Mouse (Mus musculus): ENCODE measurements at regions not wholly inside any gene's neighbourhood (a gene's known extent, or its start where the extent isn't known, plus 50 kb on each side); places are given as distances from the start of the nearest gene placed in this dataset.
A peak's percentile ranks its signal among the peaks of the same experiment; 100 is the strongest.
"Not testable (repeated sequence)": the region's sequence is repeated elsewhere in the genome, so short reads cannot be mapped to it uniquely, and the experiment has no call there.

GRCm38 (mm10) chr9:85637274-85637673 is 111.9 kb downstream of the Ibtk start:
- no peak for DNase-seq (ENCODE audit: low spot score in 2 of 2)

DNA sequence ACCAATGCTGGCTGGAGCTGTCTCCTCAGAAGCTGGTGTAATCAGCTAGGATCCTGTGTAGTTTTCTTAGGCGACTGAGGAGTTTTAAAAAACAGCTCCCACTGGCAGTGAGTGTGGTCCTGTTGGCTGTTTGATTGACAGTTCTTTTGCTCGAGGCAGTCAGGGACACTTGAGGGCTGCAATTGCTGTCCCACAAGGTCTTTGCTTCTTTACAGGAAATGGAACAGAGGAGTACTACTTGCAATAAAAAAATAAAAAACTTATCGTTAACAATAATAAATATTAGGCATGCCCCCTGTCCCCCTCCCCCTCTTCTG is 113.0 kb downstream of the Ibtk start:
- no peak for DNase-seq (ENCODE audit: low spot score in 2 of 2)

GRCm38 (mm10) chr9:85635438-85636130 is 113.5 kb downstream of the Ibtk start:
- DNase-seq (ENCODE audit: low spot score in 2 of 2), result no peak

- not testable (repeated sequence) for DNase-seq (ENCODE audit: low spot score in 2 of 2)
Measured at GRCm38 (mm10) chr9:85634786-85635185, 114.3 kb downstream of the Ibtk start.

DNA sequence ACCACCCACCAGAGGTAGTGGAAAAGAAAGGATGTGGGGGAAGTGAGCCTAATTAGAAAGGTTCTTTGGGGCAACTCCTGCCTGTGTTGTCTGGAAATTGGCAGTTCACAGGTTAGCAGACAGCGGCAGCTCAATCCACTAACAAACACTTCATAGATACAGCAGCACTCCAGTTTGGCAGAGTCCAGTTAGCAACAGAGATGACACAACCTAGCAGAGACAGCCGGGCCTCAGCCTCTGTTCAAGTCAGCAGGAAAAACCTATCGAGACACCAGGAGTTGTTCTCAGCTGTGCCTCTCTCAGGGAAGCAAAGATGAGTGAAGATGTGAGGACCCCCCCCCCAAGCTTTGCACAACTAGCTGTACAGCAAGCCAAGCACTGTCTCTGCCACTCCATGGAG is 131.2 kb downstream of the Ibtk start:
- no peak for DNase-seq (ENCODE audit: low spot score in 2 of 2)

DNA sequence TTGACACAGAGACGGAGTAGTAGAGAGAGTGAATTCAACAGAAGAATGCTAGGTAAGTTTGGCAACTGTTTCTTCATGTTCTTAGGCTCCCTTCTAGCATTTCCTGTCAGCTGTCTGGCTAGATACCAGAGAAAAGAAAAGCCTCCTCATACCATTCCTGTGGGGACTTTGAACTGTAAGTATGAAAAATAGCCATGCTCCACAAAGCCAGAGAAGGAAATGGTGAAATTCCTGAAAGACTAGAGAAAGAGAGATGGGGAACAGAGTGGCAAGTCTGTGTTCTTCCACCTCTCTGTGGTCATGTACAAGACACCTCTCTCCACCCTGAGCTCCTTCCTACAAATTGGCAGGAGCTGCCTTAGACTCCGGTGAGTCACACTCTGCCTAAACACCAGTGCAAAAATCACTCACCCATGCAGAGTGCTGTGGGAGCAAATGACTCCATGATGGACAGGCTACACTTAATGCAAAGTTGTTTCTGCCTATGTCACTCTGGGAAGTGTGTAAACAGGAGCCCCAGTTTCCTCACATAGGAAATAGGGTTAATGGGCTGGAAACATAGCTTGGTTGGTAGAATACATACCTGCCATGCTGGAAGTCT is 131.9 kb downstream of the Ibtk start:
- DNase-seq (ENCODE audit: low spot score in 2 of 2), result no peak

DNA sequence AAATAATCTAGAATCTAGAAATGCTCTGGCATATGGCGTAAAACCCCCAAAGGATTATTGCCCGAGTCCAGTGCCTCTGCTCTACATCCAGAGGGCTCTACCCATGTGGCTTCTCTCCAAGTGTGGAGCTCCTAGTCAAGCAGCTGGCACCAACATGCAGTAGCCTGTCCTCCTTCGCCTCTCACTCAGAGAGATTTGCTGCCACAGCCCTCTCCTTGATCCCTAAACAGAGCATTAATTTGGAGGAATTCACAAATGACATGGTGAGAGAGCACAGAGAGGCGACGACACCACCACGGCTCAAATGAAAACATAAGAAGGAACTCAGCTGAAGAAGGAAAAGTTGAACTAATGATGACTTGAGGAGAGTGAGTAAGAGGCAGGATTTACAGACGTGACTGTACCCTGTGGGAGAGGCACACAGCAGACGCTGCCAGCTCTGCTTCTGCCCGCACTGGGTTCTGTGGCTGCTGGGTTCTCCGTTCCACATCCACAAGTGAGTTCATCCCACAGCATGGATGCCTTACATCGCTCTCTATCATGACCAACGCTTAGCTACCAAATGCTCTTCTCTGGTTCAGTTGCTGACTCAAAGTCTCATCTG is 132.8 kb downstream of the Ibtk start:
- no peak for DNase-seq (ENCODE audit: low spot score in 2 of 2)

GRCm38 (mm10) chr9:85609152-85609551 is 140.0 kb downstream of the Ibtk start:
- no peak for DNase-seq (ENCODE audit: low spot score in 2 of 2)

- DNase-seq (ENCODE audit: low spot score in 2 of 2), result peak in 1 of 2 experiments; percentile 18
Measured at GRCm38 (mm10) chr9:85596959-85597358, 152.2 kb downstream of the Ibtk start.

DNA sequence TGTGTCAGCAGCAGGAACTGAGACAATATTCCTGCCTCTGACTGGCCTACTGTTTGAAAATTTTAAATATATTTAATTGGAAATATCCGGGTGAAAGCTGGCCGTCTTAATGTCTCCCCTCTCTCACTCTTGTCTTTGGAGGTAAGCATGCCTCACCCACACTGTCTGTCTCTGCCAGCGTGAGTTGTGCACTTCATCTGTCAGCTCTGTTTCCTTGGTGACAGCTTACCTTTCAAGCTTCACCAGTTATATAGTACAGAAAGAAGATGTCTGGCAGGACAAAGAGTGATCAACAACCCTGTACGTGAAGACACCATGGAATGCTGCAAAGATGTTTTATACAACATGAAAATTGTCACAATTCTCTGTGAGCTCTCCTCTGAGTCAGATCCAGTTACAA is 155.3 kb downstream of the Ibtk start:
- DNase-seq (ENCODE audit: low spot score in 2 of 2), result no peak

DNA sequence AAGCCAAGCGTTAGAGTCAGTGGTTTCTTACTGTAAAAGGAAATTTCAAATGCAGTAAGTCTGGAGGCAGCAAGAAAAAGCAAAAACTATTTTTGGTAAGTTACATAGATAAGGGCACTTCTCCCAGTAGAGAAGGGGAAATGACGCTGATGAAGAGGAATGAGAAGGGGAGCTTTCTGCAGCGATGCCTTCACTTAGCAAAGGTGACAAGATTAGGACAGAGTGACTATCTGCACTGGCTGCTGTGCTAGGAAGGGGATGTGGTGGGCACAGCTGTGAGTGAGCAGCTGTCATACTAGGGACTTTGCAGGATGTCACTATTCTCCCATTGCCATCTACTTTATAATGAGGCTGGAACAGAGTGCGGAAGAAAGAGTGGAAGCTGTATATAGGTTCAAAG is 156.5 kb downstream of the Ibtk start:
- DNase-seq (ENCODE audit: low spot score in 2 of 2), result no peak

DNA sequence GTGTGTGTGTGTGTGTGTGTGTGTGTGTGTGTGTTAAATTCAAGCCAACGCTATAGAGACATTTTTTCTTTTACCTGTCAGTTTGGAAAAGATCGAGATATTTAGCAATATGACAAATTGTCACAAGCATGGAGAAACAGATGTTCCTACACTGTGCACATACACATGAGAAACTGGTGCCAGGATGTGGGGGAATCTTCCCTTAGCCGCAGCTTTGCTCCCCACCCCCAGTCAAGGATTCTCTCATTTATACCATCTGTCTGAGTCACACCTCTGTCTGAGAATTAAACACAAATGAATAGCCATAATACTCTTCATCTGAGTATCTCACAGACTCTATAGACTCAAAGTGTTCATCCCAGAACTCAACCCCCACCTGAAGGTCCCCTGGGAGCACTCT is 159.9 kb downstream of the Ibtk start:
- DNase-seq (ENCODE audit: low spot score in 2 of 2), result no peak

DNA sequence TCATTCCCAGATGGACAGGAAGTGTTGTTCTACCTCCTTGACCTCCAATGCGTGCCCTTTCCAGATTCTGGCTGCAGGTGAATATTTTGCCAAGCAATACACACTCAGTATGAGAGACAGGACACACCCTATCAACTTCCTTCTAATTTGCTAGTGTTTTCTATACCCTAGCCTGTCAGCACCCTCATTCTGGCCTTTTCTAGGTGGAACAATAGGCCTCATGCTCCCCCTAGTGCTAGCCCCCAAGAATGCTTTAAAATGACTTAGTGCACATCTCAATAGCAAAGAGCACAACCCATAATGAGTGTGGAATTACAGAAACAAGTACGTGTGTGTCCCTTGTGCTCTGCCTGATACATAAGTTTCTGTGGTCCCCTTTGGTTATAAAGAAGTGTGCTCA is 161.1 kb downstream of the Ibtk start:
- DNase-seq (ENCODE audit: low spot score in 2 of 2), result peak in 1 of 2 experiments; percentile 5

DNA sequence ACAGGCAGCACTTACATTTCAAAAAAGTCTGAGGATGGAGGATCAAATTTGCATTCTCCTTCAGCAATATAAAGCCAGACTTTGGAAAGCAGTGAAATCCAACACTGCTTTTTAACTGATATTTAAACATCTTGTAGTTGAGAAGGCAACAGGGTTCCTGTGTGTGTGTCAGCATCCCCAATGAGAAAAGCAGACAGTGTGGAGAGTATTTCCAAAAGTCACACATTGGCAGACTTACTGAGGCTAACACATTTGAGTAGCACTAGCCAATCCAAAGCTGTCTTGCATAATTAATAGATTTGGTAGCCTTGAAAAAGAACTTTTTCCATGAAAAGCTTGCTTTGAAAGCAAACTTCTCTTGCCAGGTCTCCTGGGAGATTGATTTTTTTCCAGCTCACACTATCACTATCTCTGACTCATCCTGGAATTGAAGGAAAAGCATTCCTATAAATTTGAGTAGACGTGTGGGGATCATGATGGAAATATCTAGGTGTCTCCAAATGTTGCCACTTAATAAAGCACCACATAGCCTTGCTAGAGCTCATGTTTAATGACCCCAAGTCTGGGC is 168.0 kb downstream of the Ibtk start:
- DNase-seq (ENCODE audit: low spot score in 2 of 2), result no peak

- no peak for DNase-seq (ENCODE audit: low spot score in 2 of 2)
Measured at GRCm38 (mm10) chr9:85577812-85578211, 171.3 kb downstream of the Ibtk start.

DNA sequence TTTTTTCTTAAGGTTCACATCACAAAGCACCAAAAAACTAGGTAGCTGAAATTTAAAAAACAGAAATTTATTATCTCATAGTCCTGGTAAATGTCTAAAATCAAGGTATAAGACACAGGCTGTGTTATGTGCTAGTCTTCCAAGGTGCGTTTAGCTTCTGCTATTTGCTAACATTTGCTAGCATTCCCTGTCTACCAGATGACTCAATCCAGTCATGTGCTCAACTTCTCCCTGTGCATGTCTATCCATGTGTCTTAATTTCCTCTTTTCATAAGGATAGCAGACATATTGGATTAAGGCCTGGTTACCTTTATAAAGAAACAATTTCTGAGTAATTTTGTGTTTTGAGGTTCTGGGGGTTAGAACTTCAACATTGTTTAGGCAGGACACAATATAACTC is 171.8 kb downstream of the Ibtk start:
- DNase-seq (ENCODE audit: low spot score in 2 of 2), result no peak

DNA sequence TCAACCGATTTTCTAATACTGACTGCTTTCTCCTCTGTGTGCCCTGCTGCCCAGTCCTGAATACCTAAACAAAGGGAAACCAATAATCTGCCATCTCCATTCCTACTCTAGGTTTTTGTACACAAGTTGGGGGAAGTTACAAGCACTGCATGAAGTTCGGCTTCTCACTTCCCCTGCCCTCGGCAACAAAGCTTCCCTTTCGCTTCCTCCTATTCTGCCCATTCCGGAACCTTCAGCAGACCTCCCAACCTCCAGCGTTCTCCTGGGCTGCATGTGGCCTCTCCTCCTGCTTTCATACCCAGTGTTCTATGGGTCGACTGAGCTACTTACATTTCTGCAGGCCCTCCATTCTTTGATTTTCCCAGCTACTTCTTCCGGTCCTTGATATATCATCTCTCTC is 180.3 kb downstream of the Ibtk start:
- no peak for DNase-seq (ENCODE audit: low spot score in 2 of 2)

DNA sequence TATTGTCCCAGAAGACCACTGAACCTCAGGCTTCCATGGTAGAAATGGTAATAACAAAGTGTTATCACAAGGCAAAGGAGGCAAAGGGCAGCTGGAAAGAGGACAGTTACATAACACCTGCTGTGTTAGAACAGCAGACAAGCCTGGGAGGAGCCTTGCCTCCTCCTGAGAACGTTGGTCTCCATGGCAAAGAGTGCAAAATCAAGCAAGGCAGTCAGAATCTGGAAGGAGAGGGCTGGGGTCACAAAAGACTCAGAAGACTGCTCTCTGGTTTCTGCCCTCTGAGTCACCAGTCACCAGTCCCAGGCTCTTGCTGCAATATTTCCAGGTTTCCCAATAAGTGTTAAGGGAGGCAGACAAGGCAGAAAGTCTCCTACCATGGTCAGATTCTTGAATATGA is 197.3 kb downstream of the Ibtk start:
- DNase-seq (ENCODE audit: low spot score in 2 of 2), result no peak

DNA sequence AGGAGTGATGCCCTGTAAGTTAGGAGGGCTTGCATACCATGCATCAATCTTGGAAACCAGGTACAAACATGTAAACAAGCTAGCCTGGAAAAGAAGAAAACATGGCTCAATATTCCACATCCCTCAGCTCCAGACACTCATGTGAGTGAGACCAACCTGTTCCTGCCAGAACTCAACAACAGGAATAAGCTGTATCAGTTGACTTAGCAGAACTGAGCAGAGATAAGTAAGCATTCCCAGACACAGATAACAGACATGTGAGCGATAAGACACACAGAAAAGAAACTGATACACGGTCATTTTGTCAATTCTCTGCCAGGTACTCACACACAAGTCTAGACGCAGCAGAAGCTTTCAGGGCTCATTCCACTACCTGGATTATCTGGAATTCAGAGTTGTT is 198.7 kb downstream of the Ibtk start:
- no peak for DNase-seq (ENCODE audit: low spot score in 2 of 2)

DNA sequence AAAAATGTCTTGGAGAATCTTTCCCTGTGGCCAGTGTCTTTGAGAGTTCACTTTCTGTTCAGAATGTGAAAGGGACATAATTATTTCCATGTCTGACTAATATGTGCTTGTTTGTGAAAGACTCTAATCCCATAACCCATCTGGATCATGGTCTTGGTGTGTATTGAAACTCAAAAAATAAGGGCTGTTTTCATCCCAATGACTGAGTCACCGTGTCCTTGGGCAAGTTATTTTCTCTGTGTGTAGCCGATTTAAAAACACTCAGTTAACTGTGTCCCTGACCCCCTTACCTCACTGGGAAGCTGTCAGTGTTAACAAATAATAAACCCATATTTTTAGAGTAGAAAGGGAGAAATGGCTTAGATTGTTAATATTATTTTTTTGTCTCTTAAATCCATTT is 202.9 kb downstream of the Ibtk start:
- DNase-seq (ENCODE audit: low spot score in 2 of 2), result no peak

- DNase-seq (ENCODE audit: low spot score in 2 of 2), result no peak
Measured at GRCm38 (mm10) chr9:85545566-85545965, 203.6 kb downstream of the Ibtk start.

DNA sequence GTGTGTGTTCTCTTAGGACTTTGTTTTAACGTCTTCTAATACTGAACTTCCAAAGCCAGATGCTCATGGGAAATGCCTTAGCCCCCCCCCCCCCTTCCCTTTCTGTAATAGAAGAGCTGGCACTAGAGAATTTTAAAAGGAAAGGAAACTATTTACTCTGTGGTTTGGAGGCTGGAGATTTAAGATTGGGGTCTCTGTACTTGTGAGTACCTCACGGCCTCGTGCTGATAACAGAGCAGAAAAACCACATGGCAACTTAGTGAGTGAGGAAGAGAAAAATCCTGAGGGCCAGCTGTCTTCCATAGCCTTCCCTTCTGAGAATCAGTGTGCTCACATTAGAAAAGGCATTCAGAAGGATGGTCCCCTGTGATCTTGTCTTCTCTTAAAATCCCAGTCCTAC is 210.6 kb downstream of the Ibtk start:
- DNase-seq (ENCODE audit: low spot score in 2 of 2), result no peak

DNA sequence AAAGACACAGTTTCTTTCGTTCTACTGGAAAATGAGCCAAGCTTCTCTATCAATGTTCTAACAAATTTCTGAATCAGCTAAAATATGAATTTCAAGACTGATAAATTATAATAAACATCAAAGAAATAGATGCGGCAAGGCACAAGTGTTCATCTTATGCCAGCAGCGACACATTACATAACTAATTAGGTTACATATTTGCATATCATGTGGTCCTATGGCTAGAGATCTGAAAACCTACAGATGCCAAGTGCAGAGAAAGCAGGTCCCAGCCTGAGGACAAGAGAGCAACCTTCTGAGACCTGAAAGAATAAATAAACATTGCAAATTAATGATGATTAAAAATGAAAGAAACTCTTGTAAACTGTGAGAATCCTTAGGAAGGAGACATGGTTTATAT is 201.3 kb upstream of the Tent5a start:
- no peak for DNase-seq (ENCODE audit: low spot score in 2 of 2)
